Mouse (Mus musculus) stomach, postnatal 0 days (tissue): ENCODE results near the gene Nprl2. TPM values are rescaled to one million over a fixed set of nuclear protein-coding genes. Genes with fewer than 3 reads are reported as not detected.

Experiments used
- ATAC-seq: fragments of 200-750 bp; cut with Nextera tagmentation; 2 replicates; pipeline ENCODE4 v1.8.0; 2017; ENCODE audit not compliant: low FRiP score, low TSS enrichment
- DNase-seq: peaks from one replicate; pipeline ENCODE4 v3.0.0-alpha.2; 2016; ENCODE audit warnings: low spot score
- H3K27ac ChIP-seq: fragments of 300-500 bp; sonication (generic); replicated peaks from 2 replicates; pipeline ENCODE4 v1.5.1; 2014; ENCODE audit warnings: mild to moderate bottlenecking, control low read depth
- H3K27me3 ChIP-seq: fragments of 300-500 bp; sonication (generic); 2 replicates; pipeline ENCODE4 v1.6.1; 2014; ENCODE audit warnings: low read length; ENCODE audit not compliant: control insufficient read depth, insufficient read depth
- H3K36me3 ChIP-seq: fragments of 300-500 bp; sonication (generic); 2 replicates; pipeline ENCODE4 v1.6.1; 2014; ENCODE audit warnings: low read length, mixed read lengths; ENCODE audit not compliant: control insufficient read depth, insufficient read depth
- H3K4me1 ChIP-seq: fragments of 300-500 bp; sonication (generic); replicated peaks from 2 replicates; pipeline ENCODE4 v1.6.1; 2014; ENCODE audit warnings: antibody characterized with exemption; ENCODE audit not compliant: control insufficient read depth, insufficient read depth
- H3K4me2 ChIP-seq: fragments of 300-500 bp; sonication (generic); replicated peaks from 2 replicates; pipeline ENCODE4 v1.6.1; 2014; ENCODE audit warnings: low read depth, mild to moderate bottlenecking, control low read depth, moderate library complexity
- H3K4me3 ChIP-seq: fragments of 300-500 bp; sonication (generic); 2 replicates; pipeline ENCODE4 v1.5.1; 2014; ENCODE audit warnings: low read depth, low read length, control low read depth
- H3K9ac ChIP-seq: fragments of 300-500 bp; sonication (generic); 2 replicates; pipeline ENCODE4 v1.6.1; 2014; ENCODE audit warnings: mild to moderate bottlenecking, low read length, control low read depth, mixed read lengths
- H3K9me3 ChIP-seq: fragments of 300-500 bp; sonication (generic); 2 replicates; pipeline ENCODE4 v1.6.1; 2016; ENCODE audit warnings: low read length; ENCODE audit not compliant: control insufficient read depth
- CTCF ChIP-seq: IDR thresholded peaks from 2 replicates; pipeline ENCODE4 v1.5.1; 2016; ENCODE audit warnings: antibody characterized with exemption, low read depth, mild to moderate bottlenecking, moderate library complexity
- EP300 ChIP-seq: optimal IDR thresholded peaks from 2 replicates; pipeline ENCODE3; 2016; ENCODE audit warnings: antibody characterized with exemption
- WGBS: fragments of 180-500 bp; shearing (Covaris S2); extraction: QIAGEN DNeasy Blood & Tissue Kit; methylation state at CpG from one replicate; pipeline ENCODE4 v1.1.7; 2014; 5-methylcytosine and 5-hydroxymethylcytosine counted together
- polyA plus RNA-seq: library from polyadenylated mRNA; unstranded; fragments of >200 nt; fragmentation: Nextera tagmentation; extraction: Ambion mirVana; gene quantifications from 2 replicates; pipeline ENCODE4 v1.2.1, GENCODE M21; 2015

Nprl2 gene
- polyA plus RNA-seq, 1 experiment from 2014 or later, result 24.9 TPM

GRCm38 (mm10) chr9:107590058-107590772 lies 48.2 kb downstream of the Nprl2 start:
- peak overlapping the region; percentile 89 for H3K27ac ChIP-seq
- H3K4me1 ChIP-seq, result peaks cover 4% of the 10 kb centered on the region
- H3K9me3 ChIP-seq, result no peaks in the 10 kb centered on the region
- no peaks in the 10 kb centered on the region for H3K27me3 ChIP-seq
- peak overlapping the region; percentile 13; the same call in 1 of the 2 replicates for H3K9ac ChIP-seq
- H3K36me3 ChIP-seq, result peaks cover 30% of the 10 kb centered on the region
- WGBS, result 65% methylated on average over 25 of the region's 25 CpGs
- H3K4me3 ChIP-seq, result 0 out of 2 replicates have a peak overlapping the region, but pooled peaks have one; percentile 6
- ATAC-seq (peak; percentile 68), DNase-seq (peak; percentile 94)
- peak overlapping the region; percentile 29; the same call in 1 of the 2 replicates for H3K4me2 ChIP-seq
- TF ChIP-seq CTCF (peak; percentile 29; the same call in 1 of the 2 replicates), EP300 (no peak)

- DNase-seq, result peak; percentile 68
- peak overlapping the region; percentile 89 for H3K27ac ChIP-seq
- H3K4me1 ChIP-seq, result peaks cover 4% of the 10 kb centered on the region
- peaks cover 30% of the 10 kb centered on the region for H3K36me3 ChIP-seq
- H3K9ac ChIP-seq, result no peak overlapping the region
- TF ChIP-seq CTCF, result no peak
- TF ChIP-seq EP300, result no peak
- no peaks in the 10 kb centered on the region for H3K9me3 ChIP-seq
- no peaks in the 10 kb centered on the region for H3K27me3 ChIP-seq
- ATAC-seq, result peak; percentile 27; the same call in 1 of the 2 replicates
- H3K4me3 ChIP-seq, result no peak overlapping the region
- 78% methylated on average over 6 of the region's 6 CpGs for WGBS
- H3K4me2 ChIP-seq, result peak overlapping the region; percentile 29; the same call in 1 of the 2 replicates
These were observed 48.7 kb downstream of the Nprl2 start for GRCm38 (mm10) chr9:107590773-107591060.

DNA sequence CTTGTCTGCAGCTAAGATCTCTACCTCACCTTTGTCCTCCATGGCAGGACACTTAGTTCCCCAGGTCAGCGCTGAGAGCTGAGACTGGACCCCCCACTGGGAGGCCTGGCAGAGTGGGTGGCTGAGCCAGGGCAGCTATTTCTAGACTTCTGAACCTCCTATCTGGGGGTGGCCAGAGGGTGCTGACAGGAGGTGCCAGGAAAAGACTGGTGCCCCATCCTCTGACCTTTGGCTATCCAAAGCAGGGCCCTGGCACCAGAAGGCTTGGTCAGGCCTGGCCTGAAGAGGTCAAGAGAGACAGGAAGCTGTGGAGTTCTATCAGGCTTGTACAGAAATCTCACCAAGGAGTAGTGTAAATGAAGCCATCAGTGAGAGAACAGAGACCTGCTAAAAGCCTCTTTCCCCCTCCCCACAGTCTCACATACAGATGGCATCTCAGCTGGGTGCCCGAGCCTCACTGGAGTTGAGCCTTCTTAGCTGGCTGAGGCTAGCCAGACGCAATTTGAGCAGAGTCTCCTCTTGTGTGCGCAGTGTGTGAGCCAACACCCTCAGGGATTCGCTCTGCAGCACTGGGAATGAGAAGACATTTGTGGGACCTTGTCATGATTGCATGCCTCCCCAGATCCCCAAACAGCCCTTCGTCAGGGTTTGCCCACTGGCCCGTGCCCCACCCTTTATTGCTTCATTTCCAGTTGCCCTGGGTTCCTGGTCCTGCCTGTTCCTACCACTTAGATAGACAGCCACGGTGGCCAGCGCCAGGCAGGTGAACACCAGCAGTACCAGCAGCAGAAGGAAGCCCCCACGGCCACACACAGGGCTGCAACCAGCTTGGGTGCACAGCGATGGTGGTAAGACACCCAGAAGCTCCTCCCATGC lies 51.3 kb downstream of the Nprl2 start:
- Histone ChIP-seq H3K4me1 (peaks cover 2% of the 10 kb centered on the region), H3K9me3 (no peaks in the 10 kb centered on the region), H3K27me3 (no peaks in the 10 kb centered on the region), H3K36me3 (peaks cover 30% of the 10 kb centered on the region), H3K9ac (no peak overlapping the region), H3K27ac (no peak overlapping the region), H3K4me3 (no peak overlapping the region), H3K4me2 (no peak overlapping the region)
- TF ChIP-seq CTCF, result no peak
- no peak for TF ChIP-seq EP300
- no peak for ATAC-seq
- no peak for DNase-seq
- 78% methylated on average over 11 of the region's 11 CpGs for WGBS

DNA sequence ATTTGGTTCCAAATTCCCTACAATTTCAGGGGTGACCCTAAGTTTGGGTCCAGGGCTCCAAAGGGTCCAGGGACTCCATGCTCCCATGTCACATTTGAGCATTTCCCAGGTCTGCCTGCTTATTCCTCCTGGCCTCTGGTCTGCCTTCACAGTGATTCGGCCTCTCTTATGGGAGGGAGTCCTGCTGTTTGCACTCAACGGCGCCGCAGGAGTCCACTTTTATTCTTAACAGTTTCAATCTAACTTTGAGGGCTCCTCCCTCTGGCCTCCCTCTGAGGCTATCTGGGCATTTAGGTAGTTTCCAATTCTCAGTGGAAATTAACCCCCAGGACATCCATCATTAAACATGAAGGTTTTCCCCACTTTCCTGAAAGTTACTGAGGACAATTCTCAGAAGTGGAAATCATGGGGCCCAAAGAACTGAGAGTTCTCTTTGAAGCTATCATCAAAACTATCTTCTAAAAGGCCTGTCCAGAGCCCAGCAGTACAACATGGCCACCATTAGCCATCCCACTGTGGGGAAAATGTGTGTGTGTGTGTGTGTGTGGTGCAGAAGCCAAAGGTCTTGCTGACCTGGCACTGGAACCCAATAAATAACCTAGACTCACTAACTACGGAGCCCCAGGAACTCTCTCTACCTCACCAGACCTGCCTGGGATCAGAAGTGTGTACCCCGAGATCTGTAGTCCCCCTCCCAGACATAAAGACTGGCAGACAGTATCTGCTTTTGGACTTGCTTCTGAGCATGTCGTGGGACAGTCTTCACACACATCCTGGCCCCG lies 52.4 kb downstream of the Nprl2 start:
- no peak for TF ChIP-seq CTCF
- no peak for TF ChIP-seq EP300
- H3K4me2 ChIP-seq, result no peak overlapping the region
- no peaks in the 10 kb centered on the region for H3K9me3 ChIP-seq

More for the DNA sequence above, 52.4 kb downstream of the Nprl2 start:
- Histone ChIP-seq H3K36me3 (peaks cover 30% of the 10 kb centered on the region), H3K27ac (no peak overlapping the region), H3K9ac (no peak overlapping the region), H3K4me1 (no peaks in the 10 kb centered on the region), H3K27me3 (no peaks in the 10 kb centered on the region), H3K4me3 (no peak overlapping the region)
- WGBS, result 69% methylated on average over 8 of the region's 8 CpGs
- ATAC-seq, result no peak
- DNase-seq, result no peak

Other genes with a start within 250 kb of the Nprl2 start
- gene Cish, start 246.2 kb upstream of the Nprl2 start, polyA plus RNA-seq, result 30.8 and 32.2 TPM in 2 replicates
- gene Hemk1, start 203.9 kb upstream of the Nprl2 start, polyA plus RNA-seq, result 5.3 and 6.7 TPM in 2 replicates
- 0.63 and 0.73 TPM in 2 replicates for gene 6430571L13Rik, start 201.6 kb upstream of the Nprl2 start, polyA plus RNA-seq
- gene Cacna2d2, start 142.6 kb upstream of the Nprl2 start, polyA plus RNA-seq, result 0.15 and 0.16 TPM in 2 replicates
- 41.9 and 43.2 TPM in 2 replicates for gene Tmem115, start 8.3 kb upstream of the Nprl2 start, polyA plus RNA-seq
- 26.7 and 28.2 TPM in 2 replicates for gene Cyb561d2, start within 50 bp of the Nprl2 start, polyA plus RNA-seq
- 0.94 and 0.97 TPM in 2 replicates for gene Zmynd10, start 5.1 kb downstream of the Nprl2 start, polyA plus RNA-seq
- 44.2 and 46.5 TPM in 2 replicates for gene Rassf1, start 9.3 kb downstream of the Nprl2 start, polyA plus RNA-seq
- gene Tusc2, start 21.0 kb downstream of the Nprl2 start, polyA plus RNA-seq, result 44.9 and 48.7 TPM in 2 replicates
- gene Hyal2, start 25.7 kb downstream of the Nprl2 start, polyA plus RNA-seq, result 49.6 and 50.4 TPM in 2 replicates
- gene Hyal1, start 34.7 kb downstream of the Nprl2 start, polyA plus RNA-seq, result 7.2 and 8.0 TPM in 2 replicates
- gene Naa80, start 36.7 kb downstream of the Nprl2 start, polyA plus RNA-seq, result 13.3 and 14.7 TPM in 2 replicates
- gene Hyal3, start 38.6 kb downstream of the Nprl2 start, polyA plus RNA-seq, result 1.3 and 1.4 TPM in 2 replicates
- gene Ifrd2, start 45.4 kb downstream of the Nprl2 start, polyA plus RNA-seq, result 35.5 and 42.7 TPM in 2 replicates
- gene Sema3b, start 67.0 kb downstream of the Nprl2 start, polyA plus RNA-seq, result 16.3 and 19.1 TPM in 2 replicates
- gene Gnai2, start 93.1 kb downstream of the Nprl2 start, polyA plus RNA-seq, result 189 and 195 TPM in 2 replicates
- gene Slc38a3, start 127.3 kb downstream of the Nprl2 start, polyA plus RNA-seq, result 0.95 and 1.1 TPM in 2 replicates
- gene Gnat1, start 137.5 kb downstream of the Nprl2 start, polyA plus RNA-seq, result 2.1 and 2.9 TPM in 2 replicates
- gene Sema3f, start 168.2 kb downstream of the Nprl2 start, polyA plus RNA-seq, result 11.7 and 15.1 TPM in 2 replicates
- 60.2 and 67.3 TPM in 2 replicates for gene Rbm5, start 228.8 kb downstream of the Nprl2 start, polyA plus RNA-seq